Mouse (Mus musculus) heart, adult 2 months (tissue): Measurements from ENCODE around the gene Vars. TPM values are rescaled to one million over a fixed set of nuclear protein-coding genes. Genes with fewer than 3 reads are reported as not detected.

Source experiments
- DNase-seq, 2 experiments: peaks; one replicate each; pipeline ENCODE4 v3.0.0; 2021
- H3K27ac ChIP-seq: fragments of 200-600 bp; 2 replicates; pipeline ENCODE4 v1.8.1; 2022
- H3K27me3 ChIP-seq: fragments of 200-500 bp; 2 replicates; pipeline ENCODE4 v1.6.1; 2012; ENCODE audit warnings: mild to moderate bottlenecking, low read length, inconsistent platforms, mixed read lengths; ENCODE audit not compliant: control insufficient read depth, insufficient read depth
- H3K36me3 ChIP-seq: fragments of 200-500 bp; 2 replicates; pipeline ENCODE4 v1.6.1; 2012; ENCODE audit warnings: low read length, inconsistent platforms; ENCODE audit not compliant: control insufficient read depth, insufficient read depth
- H3K4me1 ChIP-seq: fragments of 200-500 bp; 2 replicates; pipeline ENCODE4 v1.6.1; 2011; ENCODE audit warnings: low read length; ENCODE audit not compliant: control insufficient read depth, insufficient read depth
- H3K4me3 ChIP-seq: fragments of 200-600 bp; 2 replicates; pipeline ENCODE4 v1.8.1; 2022
- H3K79me2 ChIP-seq: fragments of 200-500 bp; replicated peaks from 2 replicates; pipeline ENCODE4 v1.6.1; 2012; ENCODE audit warnings: mild to moderate bottlenecking, inconsistent platforms, low read length, moderate library complexity, mixed read lengths; ENCODE audit not compliant: control insufficient read depth, insufficient read depth
- H3K9ac ChIP-seq: fragments of 200-500 bp; 2 replicates; pipeline ENCODE4 v1.6.1; 2012; ENCODE audit warnings: low read depth, mild to moderate bottlenecking, control low read depth, inconsistent platforms, low read length, mixed read lengths
- CTCF ChIP-seq: fragments of 200-600 bp; IDR thresholded peaks from 2 replicates; pipeline ENCODE4 v1.8.1; 2022; ENCODE audit warnings: antibody characterized with exemption, mild to moderate bottlenecking, moderate library complexity
- EP300 ChIP-seq: fragments of 200-500 bp; IDR thresholded peaks from 2 replicates; pipeline ENCODE4 v1.6.1; 2011; ENCODE audit warnings: low read depth, low read length, control low read depth; ENCODE audit not compliant: insufficient read depth
- POLR2A ChIP-seq: fragments of 200-500 bp; IDR thresholded peaks from 2 replicates; pipeline ENCODE4 v1.6.1; 2011; ENCODE audit warnings: mild to moderate bottlenecking, low read depth, low read length, control low read depth; ENCODE audit not compliant: insufficient read depth
- WGBS: fragments of 180-500 bp; shearing (Covaris S2); methylation state at CpG from one replicate; pipeline ENCODE4 v1.1.7; 2018; 5-methylcytosine and 5-hydroxymethylcytosine counted together
- intact Hi-C: fragments of 180-260 bp; cut with DNase I; formaldehyde crosslinking; loops from one replicate; pipeline ENCODE4 v1.15.1; 2025
- polyA plus RNA-seq: library from polyadenylated mRNA; depleted of rRNA; stranded (reverse); fragments of >200 nt; gene quantifications from 2 replicates; pipeline ENCODE4 v1.2.3, GENCODE M21; 2012
- total RNA-seq, 2 experiments: library from RNA; stranded (reverse); gene quantifications; 2 replicates each; pipeline ENCODE4 v1.2.3; 2021

Vars gene
- total and polyA plus RNA-seq, 3 experiments, result 27.0 to 39.2 (median 28.5) TPM

DNA sequence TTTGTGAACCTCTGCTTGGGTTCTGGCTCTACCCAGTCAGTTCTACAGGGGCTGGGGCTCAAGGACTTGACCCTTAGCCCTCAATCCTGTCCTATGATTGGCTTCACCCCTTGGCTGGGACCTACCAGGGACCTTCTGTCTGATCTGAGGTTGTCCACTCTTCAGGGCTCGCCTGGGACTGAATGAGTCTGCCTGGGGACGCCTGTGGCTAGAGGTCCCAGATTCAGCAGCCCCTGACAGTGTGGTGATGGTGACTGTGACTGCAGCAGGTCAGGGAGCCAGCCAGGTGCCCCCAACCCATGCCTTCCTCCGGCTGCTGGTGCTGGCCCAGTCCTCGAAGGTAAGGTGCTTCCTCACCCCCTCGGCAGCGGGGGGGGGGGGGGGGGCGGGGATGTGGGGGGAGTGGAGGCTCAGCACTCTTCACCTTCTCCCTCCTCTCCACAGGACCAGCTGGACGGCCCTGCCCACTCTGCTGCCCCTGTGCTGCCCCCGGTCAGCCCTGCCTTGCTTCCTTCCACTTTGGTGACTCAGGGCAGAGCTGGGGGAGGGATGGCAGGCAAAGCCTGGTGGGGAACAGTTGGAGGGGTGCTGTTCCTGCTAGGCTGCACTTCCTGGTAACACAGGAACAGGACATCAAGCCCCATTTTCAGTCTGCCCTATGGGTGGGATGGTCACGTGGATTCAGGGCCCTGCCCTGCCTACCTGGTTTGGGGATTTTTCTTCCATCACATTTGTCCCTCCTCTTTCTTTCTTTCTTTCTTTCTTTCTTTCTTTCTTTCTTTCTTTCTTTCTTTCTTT lies 24.1 kb downstream of the Vars start:
- no peak overlapping the region for H3K9ac ChIP-seq
- no peak overlapping the region for H3K4me3 ChIP-seq
- H3K27ac ChIP-seq, result peak overlapping the region; percentile 6
- WGBS, result 49% methylated on average over 10 of the region's 10 CpGs
- no peak for DNase-seq
- no peaks in the 10 kb centered on the region for H3K36me3 ChIP-seq
- intact Hi-C loops, result loop anchor here (5.0 kb wide), 1 partner anchor 212 kb away; the partner anchor contains the start of gene Nfkbil1
- TF ChIP-seq EP300 (no peak), POLR2A (no peak), CTCF (no peak)
- H3K79me2 ChIP-seq, result no peaks in the 10 kb centered on the region
- peaks cover 11% of the 10 kb centered on the region for H3K4me1 ChIP-seq
- no peaks in the 10 kb centered on the region for H3K27me3 ChIP-seq

DNA sequence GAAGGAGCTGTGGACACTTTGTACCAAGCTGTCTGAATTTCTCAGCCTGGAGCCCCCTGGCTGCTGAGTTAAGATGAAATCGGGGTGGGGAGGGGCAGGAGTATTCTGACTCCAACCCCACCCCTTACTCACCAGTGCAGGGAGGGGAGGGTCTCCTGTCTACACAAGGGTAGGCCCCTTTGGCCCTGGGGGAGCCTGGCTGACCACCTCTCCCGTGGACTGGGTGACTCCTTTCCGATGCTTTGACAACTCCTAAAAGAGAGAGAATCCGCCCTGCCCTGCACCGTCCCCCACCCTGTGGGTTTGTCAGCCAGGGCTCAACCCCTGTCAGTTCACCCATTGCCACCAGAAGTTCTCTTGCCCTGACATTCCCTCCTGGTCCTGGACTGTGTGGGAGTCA lies 25.4 kb downstream of the Vars start:
- TF ChIP-seq POLR2A (no peak), CTCF (no peak), EP300 (no peak)
- H3K9ac ChIP-seq, result no peak overlapping the region
- intact Hi-C loops, result no loop called here
- H3K27me3 ChIP-seq, result no peaks in the 10 kb centered on the region
- H3K27ac ChIP-seq, result no peak overlapping the region
- H3K79me2 ChIP-seq, result no peaks in the 10 kb centered on the region
- peaks cover 10% of the 10 kb centered on the region for H3K4me1 ChIP-seq
- H3K4me3 ChIP-seq, result no peak overlapping the region
- no peaks in the 10 kb centered on the region for H3K36me3 ChIP-seq
- DNase-seq, result no peak
- 90% methylated on average over 5 of the region's 5 CpGs for WGBS

GRCm38 (mm10) chr17:35027277-35028068 lies 26.7 kb downstream of the Vars start, which contains the start of gene Sapcd1:
Gene Sapcd1 (minus strand): TSS chr17:35028016.
- H3K27me3 ChIP-seq, result no peaks in the 10 kb centered on the region

GRCm38 (mm10) chr17:35028315-35028714 lies 27.5 kb downstream of the Vars start:
- no peaks in the 10 kb centered on the region for H3K27me3 ChIP-seq
- no peak overlapping the region for H3K27ac ChIP-seq
- TF ChIP-seq CTCF (no peak), POLR2A (no peak), EP300 (no peak)
- no peak for DNase-seq
- peaks cover 2% of the 10 kb centered on the region; the same call in 1 of the 2 replicates for H3K4me1 ChIP-seq
- no peak overlapping the region for H3K9ac ChIP-seq
- intact Hi-C loops, result no loop called here
- no peaks in the 10 kb centered on the region for H3K79me2 ChIP-seq
- H3K4me3 ChIP-seq, result no peak overlapping the region
- 47% methylated on average over 2 of the region's 2 CpGs for WGBS
- no peaks in the 10 kb centered on the region for H3K36me3 ChIP-seq

More at GRCm38 (mm10) chr17:35027277-35028068, 26.7 kb downstream of the Vars start, which contains the start of gene Sapcd1:
- Histone ChIP-seq H3K4me3 (no peak within 1 kb of the TSS), H3K4me1 (peaks cover 5% of the 10 kb centered on the region), H3K27ac (no peak within 1 kb of the TSS), H3K36me3 (no peaks in the 10 kb centered on the region), H3K79me2 (no peaks in the 10 kb centered on the region), H3K9ac (no peak within 1 kb of the TSS)
- no peak for DNase-seq
- no peak for TF ChIP-seq CTCF
- TF ChIP-seq EP300, result no peak
- TF ChIP-seq POLR2A, result no peak
- WGBS, result 54% methylated on average over 13 of the region's 13 CpGs
- intact Hi-C loops, result no loop called here

DNA sequence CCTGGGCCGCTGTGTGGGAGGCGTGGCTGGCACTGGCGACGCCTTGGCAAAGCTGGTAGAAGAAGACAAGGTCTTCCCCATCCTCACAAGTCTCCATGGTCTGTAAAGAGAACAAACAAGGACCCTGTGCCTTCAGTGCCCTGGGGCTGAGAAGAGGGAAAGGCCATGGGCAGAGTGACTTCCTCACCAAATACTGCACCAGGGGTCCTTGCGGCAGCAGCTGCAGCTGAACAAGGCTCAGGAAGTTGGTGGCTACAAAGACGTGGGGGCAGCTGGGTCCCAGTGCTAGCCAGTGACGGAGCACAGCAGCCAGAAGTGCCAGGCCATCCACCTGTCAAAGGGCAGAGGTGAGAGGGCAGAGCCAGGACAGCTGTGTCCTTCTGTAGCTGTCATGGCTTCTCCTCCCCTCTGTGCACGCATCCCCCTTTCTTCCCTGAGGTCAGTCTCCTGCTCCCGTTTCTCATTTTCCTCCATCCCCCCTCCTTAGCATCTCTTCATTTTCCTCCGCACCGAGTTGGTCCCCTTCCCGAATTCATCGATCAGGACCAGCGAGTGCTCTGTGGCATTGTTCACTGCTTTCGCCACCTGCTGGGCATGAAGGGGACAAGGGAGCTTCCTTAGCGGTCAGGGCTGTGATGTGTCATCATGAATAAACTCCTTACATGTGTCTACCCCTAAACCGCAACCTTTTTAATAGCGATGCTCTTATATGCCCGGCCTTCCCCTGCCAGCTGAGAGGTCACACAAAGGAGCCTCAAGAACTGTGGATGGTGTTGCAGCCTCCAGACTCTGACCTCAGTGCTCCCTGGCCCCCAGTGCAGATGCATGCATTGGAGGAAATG lies 29.1 kb downstream of the Vars start:
- intact Hi-C loops, result no loop called here
- whole genome bisulfite sequencing, result 49% methylated on average over 19 of the region's 19 CpGs
- Histone ChIP-seq H3K27me3 (no peaks in the 10 kb centered on the region), H3K27ac (no peak overlapping the region), H3K4me3 (no peak overlapping the region), H3K79me2 (no peaks in the 10 kb centered on the region), H3K9ac (no peak overlapping the region), H3K4me1 (no peaks in the 10 kb centered on the region), H3K36me3 (no peaks in the 10 kb centered on the region)
- DNase-seq, result no peak
- TF ChIP-seq POLR2A (no peak), EP300 (no peak), CTCF (peak; percentile 61)
